Mouse (Mus musculus): ENCODE results near the gene Hist1h1t.
"Not testable (repeated sequence)": the region's sequence is repeated elsewhere in the genome, so short reads cannot be mapped to it uniquely, and the experiment has no call there.

Gene Hist1h1t

GRCm38 (mm10) chr13:23695514-23695913 lies at the start of gene Hist1h1t:
Gene Hist1h1t, plus strand, starts transcription at chr13:23695814.
- no peak for DNase-seq

GRCm38 (mm10) chr13:23659636-23660366 lies 35.8 kb upstream of the Hist1h1t start:
- DNase-seq: no peak

GRCm38 (mm10) chr13:23662536-23662935 lies 33.1 kb upstream of the Hist1h1t start:
- DNase-seq: no peak

GRCm38 (mm10) chr13:23681990-23682582 lies 13.5 kb upstream of the Hist1h1t start:
- DNase-seq: no peak

- DNase-seq: no peak
These were observed 13.0 kb upstream of the Hist1h1t start for GRCm38 (mm10) chr13:23682623-23682946.

- not testable (repeated sequence) for DNase-seq
These were observed 12.5 kb upstream of the Hist1h1t start for GRCm38 (mm10) chr13:23682947-23683754.

GRCm38 (mm10) chr13:23683755-23684281 lies 11.8 kb upstream of the Hist1h1t start, which contains the start of the genes Hist1h2ac and Hist1h2bc:
Gene Hist1h2ac, minus strand, starts transcription at chr13:23683948.
Gene Hist1h2bc, plus strand, starts transcription at chr13:23684199.
- peak; percentile 68 to 78 for DNase-seq

- DNase-seq: peak; percentile 14 to 32
These were observed 11.2 kb upstream of the Hist1h1t start for GRCm38 (mm10) chr13:23684295-23684945.

GRCm38 (mm10) chr13:23685121-23685861 lies 10.3 kb upstream of the Hist1h1t start:
- no peak for DNase-seq

GRCm38 (mm10) chr13:23685966-23686365 lies 9.6 kb upstream of the Hist1h1t start:
- DNase-seq: no peak

- DNase-seq: no peak
These were observed 8.4 kb upstream of the Hist1h1t start for GRCm38 (mm10) chr13:23687181-23687580.

GRCm38 (mm10) chr13:23687907-23688306 lies 7.7 kb upstream of the Hist1h1t start:
- no peak for DNase-seq

GRCm38 (mm10) chr13:23688956-23689355 lies 6.7 kb upstream of the Hist1h1t start:
- no peak for DNase-seq

GRCm38 (mm10) chr13:23689459-23689858 lies 6.2 kb upstream of the Hist1h1t start:
- no peak for DNase-seq

GRCm38 (mm10) chr13:23693856-23694440 lies 1.7 kb upstream of the Hist1h1t start:
- DNase-seq: no peak

- DNase-seq: no peak
These were observed 658 bp upstream of the Hist1h1t start for GRCm38 (mm10) chr13:23694956-23695355.

GRCm38 (mm10) chr13:23696061-23696474 lies 454 bp downstream of the Hist1h1t start:
- DNase-seq: no peak

GRCm38 (mm10) chr13:23697491-23698299 lies 2.1 kb downstream of the Hist1h1t start:
- DNase-seq: peak in 1 of 2 experiments; percentile 45

- peak; percentile 96 to 98 for DNase-seq
These were observed 2.7 kb downstream of the Hist1h1t start, which contains the start of gene Hist1h4c for GRCm38 (mm10) chr13:23698300-23698693. Gene Hist1h4c, minus strand, starts transcription at chr13:23698454.

GRCm38 (mm10) chr13:23698996-23699395 lies 3.4 kb downstream of the Hist1h1t start:
- no peak for DNase-seq

GRCm38 (mm10) chr13:23699767-23700166 lies 4.2 kb downstream of the Hist1h1t start:
- DNase-seq: no peak
